Mouse (Mus musculus) lung, adult 2 months (tissue): ENCODE measurements around the gene Atp6v1g3. TPM values are rescaled to one million over a fixed set of nuclear protein-coding genes. Genes with fewer than 3 reads are reported as not detected.

Experiments
- DNase-seq: peaks from one replicate; pipeline ENCODE4 v3.0.0; 2022
- H3K4me1 ChIP-seq: fragments of 200-500 bp; 2 replicates; pipeline ENCODE4 v1.6.1; 2011; ENCODE audit warnings: low read length; ENCODE audit not compliant: control insufficient read depth, insufficient read depth
- H3K4me3 ChIP-seq: fragments of 200-500 bp; replicated peaks from 2 replicates; pipeline ENCODE3; 2011; ENCODE audit warnings: low read depth, mild to moderate bottlenecking, control low read depth, low read length; ENCODE audit errors: extremely low read depth
- CTCF ChIP-seq: fragments of 200-500 bp; IDR thresholded peaks from 2 replicates; pipeline ENCODE4 v1.5.1; 2011; ENCODE audit warnings: mild to moderate bottlenecking, low read length, control low read depth; ENCODE audit not compliant: insufficient read depth
- POLR2A ChIP-seq: fragments of 200-500 bp; IDR thresholded peaks from 2 replicates; pipeline ENCODE4 v1.6.1; 2011; ENCODE audit warnings: low read depth, mild to moderate bottlenecking, control low read depth, low read length, borderline replicate concordance; ENCODE audit errors: extremely low read depth
- WGBS: fragments of 180-500 bp; shearing (Covaris S2); methylation state at CpG from one replicate; pipeline ENCODE4 v1.1.7; 2018; 5-methylcytosine and 5-hydroxymethylcytosine counted together
- polyA plus RNA-seq: library from polyadenylated mRNA; depleted of rRNA; stranded (reverse); fragments of >200 nt; gene quantifications from 2 replicates; pipeline ENCODE4 v1.2.3, GENCODE M21; 2012

The Atp6v1g3 gene
- polyA plus RNA-seq, 1 experiment = not detected

- TF ChIP-seq POLR2A (no peak), CTCF (no peak)
- Histone ChIP-seq H3K4me3 (no peak overlapping the region), H3K4me1 (peaks cover 4% of the 10 kb centered on the region; the same call in 1 of the 2 replicates)
- 50% methylated on average over 1 of the region's 1 CpGs for WGBS
- no peak for DNase-seq
Measured at GRCm38 (mm10) chr1:138303296-138303695, 29.8 kb downstream of the Atp6v1g3 start.

GRCm38 (mm10) chr1:138304141-138304915 is 30.8 kb downstream of the Atp6v1g3 start:
- peaks cover 4% of the 10 kb centered on the region; the same call in 1 of the 2 replicates for H3K4me1 ChIP-seq
- no peak overlapping the region for H3K4me3 ChIP-seq
- no peak for DNase-seq
- TF ChIP-seq CTCF = no peak
- no peak for TF ChIP-seq POLR2A
- 48% methylated on average over 8 of the region's 8 CpGs for WGBS

- Histone ChIP-seq H3K4me1 (peaks cover 2% of the 10 kb centered on the region; the same call in 1 of the 2 replicates), H3K4me3 (no peak overlapping the region)
- 32% methylated on average over 3 of the region's 3 CpGs for WGBS
- TF ChIP-seq POLR2A (no peak), CTCF (no peak)
- no peak for DNase-seq
Measured at GRCm38 (mm10) chr1:138322657-138323056, 49.1 kb downstream of the Atp6v1g3 start.

GRCm38 (mm10) chr1:138323076-138323630 is 49.6 kb downstream of the Atp6v1g3 start:
- WGBS = 65% methylated on average over 4 of the region's 4 CpGs
- TF ChIP-seq CTCF (no peak), POLR2A (no peak)
- Histone ChIP-seq H3K4me3 (no peak overlapping the region), H3K4me1 (peaks cover 2% of the 10 kb centered on the region)
- DNase-seq = no peak

- WGBS = 41% methylated on average over 4 of the region's 4 CpGs
- peaks cover 2% of the 10 kb centered on the region for H3K4me1 ChIP-seq
- DNase-seq = peak; percentile 4
Measured at GRCm38 (mm10) chr1:138326091-138326490, 52.6 kb downstream of the Atp6v1g3 start.

GRCm38 (mm10) chr1:138326566-138326965 is 53.0 kb downstream of the Atp6v1g3 start:
- no peak for TF ChIP-seq POLR2A
- TF ChIP-seq CTCF = no peak
- peaks cover 2% of the 10 kb centered on the region for H3K4me1 ChIP-seq
- no peak overlapping the region for H3K4me3 ChIP-seq
- no peak for DNase-seq
- WGBS = 49% methylated on average over 2 of the region's 2 CpGs

More at GRCm38 (mm10) chr1:138326091-138326490, 52.6 kb downstream of the Atp6v1g3 start:
- H3K4me3 ChIP-seq = no peak overlapping the region
- TF ChIP-seq CTCF = no peak
- TF ChIP-seq POLR2A = no peak

- 52% methylated on average over 18 of the region's 18 CpGs for WGBS
- no peak overlapping the region for H3K4me3 ChIP-seq
- no peak for DNase-seq
Measured at GRCm38 (mm10) chr1:138327466-138328245, 54.1 kb downstream of the Atp6v1g3 start.

GRCm38 (mm10) chr1:138328320-138328719 is 54.8 kb downstream of the Atp6v1g3 start:
- DNase-seq = no peak
- TF ChIP-seq POLR2A (no peak), CTCF (peak; percentile 9; the same call in 1 of the 2 replicates)
- H3K4me1 ChIP-seq = peaks cover 2% of the 10 kb centered on the region
- 12% methylated on average over 12 of the region's 12 CpGs for whole genome bisulfite sequencing
- no peak overlapping the region for H3K4me3 ChIP-seq

More at GRCm38 (mm10) chr1:138327466-138328245, 54.1 kb downstream of the Atp6v1g3 start:
- peaks cover 2% of the 10 kb centered on the region for H3K4me1 ChIP-seq
- TF ChIP-seq CTCF (no peak), POLR2A (no peak)

GRCm38 (mm10) chr1:138330556-138330955 is 57.0 kb downstream of the Atp6v1g3 start:
- DNase-seq = no peak
- no peak overlapping the region for H3K4me3 ChIP-seq
- H3K4me1 ChIP-seq = peaks cover 2% of the 10 kb centered on the region
- 89% methylated on average over 2 of the region's 2 CpGs for WGBS
- TF ChIP-seq POLR2A (no peak), CTCF (no peak)
